Mouse (Mus musculus): ENCODE measurements around the gene Csf1.
"Not testable (repeated sequence)": the region's sequence is repeated elsewhere in the genome, so short reads cannot be mapped to it uniquely, and the experiment has no call there.

The Csf1 gene

GRCm38 (mm10) chr3:107746026-107746425 lies 14.2 kb downstream of the Csf1 start:
- DNase-seq: no peak

GRCm38 (mm10) chr3:107743650-107744049 lies 16.6 kb downstream of the Csf1 start:
- no peak for DNase-seq

GRCm38 (mm10) chr3:107743107-107743506 lies 17.2 kb downstream of the Csf1 start:
- DNase-seq: no peak

- DNase-seq: no peak
These were observed 18.1 kb downstream of the Csf1 start for GRCm38 (mm10) chr3:107742071-107742710.

- no peak for DNase-seq
These were observed 18.9 kb downstream of the Csf1 start for GRCm38 (mm10) chr3:107741387-107741786.

GRCm38 (mm10) chr3:107740578-107741207 lies 19.6 kb downstream of the Csf1 start:
- peak in 1 of 2 experiments; percentile 41 for DNase-seq

GRCm38 (mm10) chr3:107739966-107740365 lies 20.3 kb downstream of the Csf1 start:
- no peak for DNase-seq

- no peak for DNase-seq
These were observed 20.8 kb downstream of the Csf1 start for GRCm38 (mm10) chr3:107739456-107739855.

- DNase-seq: no peak
These were observed 21.6 kb downstream of the Csf1 start for GRCm38 (mm10) chr3:107738620-107739019.

- no peak for DNase-seq
These were observed 22.6 kb downstream of the Csf1 start for GRCm38 (mm10) chr3:107737609-107738190.

- not testable (repeated sequence) for DNase-seq
These were observed 24.6 kb downstream of the Csf1 start for GRCm38 (mm10) chr3:107735620-107736019.

GRCm38 (mm10) chr3:107733329-107733728 lies 26.9 kb downstream of the Csf1 start:
- DNase-seq: no peak

- DNase-seq: no peak
These were observed 30.0 kb downstream of the Csf1 start for GRCm38 (mm10) chr3:107730236-107730635.

- DNase-seq: no peak
These were observed 31.8 kb downstream of the Csf1 start for GRCm38 (mm10) chr3:107728509-107728908.

- DNase-seq: no peak
These were observed 44.3 kb downstream of the Csf1 start for GRCm38 (mm10) chr3:107715971-107716370.

- DNase-seq: no peak
These were observed 45.9 kb downstream of the Csf1 start for GRCm38 (mm10) chr3:107714276-107714933.

GRCm38 (mm10) chr3:107712081-107712480 lies 48.2 kb downstream of the Csf1 start:
- DNase-seq: no peak

- DNase-seq: no peak
These were observed 51.1 kb downstream of the Csf1 start for GRCm38 (mm10) chr3:107709156-107709555.

- no peak for DNase-seq
These were observed 53.0 kb downstream of the Csf1 start for GRCm38 (mm10) chr3:107707239-107707638.

- no peak for DNase-seq
These were observed 54.1 kb downstream of the Csf1 start for GRCm38 (mm10) chr3:107706164-107706563.

- no peak for DNase-seq
These were observed 55.9 kb downstream of the Csf1 start for GRCm38 (mm10) chr3:107704371-107704705.

- no peak for DNase-seq
These were observed 56.4 kb downstream of the Csf1 start for GRCm38 (mm10) chr3:107703675-107704370.

GRCm38 (mm10) chr3:107701767-107702394 lies 58.4 kb downstream of the Csf1 start:
- no peak for DNase-seq
